Comparison of ENCODE assay signal across 8 mouse cellular contexts in genomic region chr9:55325564-55326514, GRCm38 (mm10). TPM values are rescaled to one million over a fixed set of nuclear protein-coding genes. Genes with fewer than 3 reads are reported as not detected.
DNase-seq lines count a peak whose midpoint lies in the region; ATAC-seq and TF ChIP-seq lines count a peak whose summit lies in the region.

No protein-coding gene starts in this region.

- no peaks in the 10 kb centered on the region for H3K9me3 ChIP-seq in forebrain, embryonic 10.5 days
- no peaks in the 10 kb centered on the region for H3K9me3 ChIP-seq in liver, embryonic 13.5 days (replicated peaks)

- intact Hi-C loops in heart, adult 2 months (cut with DNase I) = loop anchor here (10.0 kb wide), 1 partner anchor 219 kb away; no protein-coding TSS in a partner anchor
- intact Hi-C loops in left cerebral cortex, postnatal 25 days (cut with DNase I) = loop anchor here (2.0 to 10.0 kb wide), 2 partner anchors 67 to 209 kb away; partner anchors contain the start of gene Isl2

- no peaks in the 10 kb centered on the region for H3K79me2 ChIP-seq in heart, adult 2 months (replicated peaks; ENCODE audit: control insufficient read depth, insufficient read depth, low read length)

- H3K9ac ChIP-seq in heart, adult 2 months (ENCODE audit: low read depth, low read length) = peak overlapping the region; percentile 90
- H3K9ac ChIP-seq in liver, embryonic 13.5 days = peak overlapping the region; percentile 65

- peak overlapping the region; percentile 61 for H3K27ac ChIP-seq in heart, adult 2 months
- H3K27ac ChIP-seq in forebrain, embryonic 10.5 days = peak overlapping the region; percentile 88
- H3K27ac ChIP-seq in liver, embryonic 13.5 days = no peak overlapping the region

- H3K36me3 ChIP-seq in heart, adult 2 months (ENCODE audit: control insufficient read depth, insufficient read depth, low read length) = no peaks in the 10 kb centered on the region
- no peaks in the 10 kb centered on the region for H3K36me3 ChIP-seq in forebrain, embryonic 10.5 days (replicated peaks)
- no peaks in the 10 kb centered on the region for H3K36me3 ChIP-seq in liver, embryonic 13.5 days

- no peak for TF ChIP-seq POLR2A in heart, adult 2 months (IDR thresholded peaks at IDR 0.05; ENCODE audit: insufficient read depth, low read depth, low read length)

- TF ChIP-seq CTCF in heart, adult 2 months (IDR thresholded peaks at IDR 0.05) = no peak

- no peak for DNase-seq in heart, adult 2 months
- DNase-seq in heart, adult 9 months (ENCODE audit: low spot score in 2 of 2) = no peak
- peak; percentile 41 for DNase-seq in A20 (ENCODE audit: low read depth, low spot score)
- no peak for DNase-seq in forebrain, embryonic 10.5 days (ENCODE audit: extremely low spot score, low spot score)
- DNase-seq in liver, embryonic 13.5 days = no peak
- DNase-seq in adrenal gland, postnatal 10 days = no peak
- no peak for DNase-seq in right cerebral cortex, postnatal 14 days
- DNase-seq in left cerebral cortex, postnatal 25 days (ENCODE audit: low spot score in 2 of 2) = no peak

- peak overlapping the region; percentile 60 for H3K4me3 ChIP-seq in heart, adult 2 months
- peak overlapping the region; percentile 79 for H3K4me3 ChIP-seq in forebrain, embryonic 10.5 days
- H3K4me3 ChIP-seq in liver, embryonic 13.5 days (replicated peaks) = peak overlapping the region; percentile 64

- H3K4me1 ChIP-seq in heart, adult 2 months (ENCODE audit: control insufficient read depth, insufficient read depth, low read length) = no peaks in the 10 kb centered on the region
- H3K4me1 ChIP-seq in forebrain, embryonic 10.5 days = peaks cover 28% of the 10 kb centered on the region
- H3K4me1 ChIP-seq in liver, embryonic 13.5 days (replicated peaks) = peaks cover 9% of the 10 kb centered on the region

- 18% methylated on average over 18 of the region's 18 CpGs for WGBS in heart, adult 2 months
- WGBS in forebrain, embryonic 10.5 days = 16% methylated on average over 18 of the region's 18 CpGs
- 14% methylated on average over 18 of the region's 18 CpGs for whole genome bisulfite sequencing in liver, embryonic 13.5 days (ENCODE audit: insufficient replicate concordance)

- ATAC-seq in liver, embryonic 13.5 days (ENCODE audit: low read depth) = no peak

- peak overlapping the region; percentile 77 for H3K4me2 ChIP-seq in liver, embryonic 13.5 days

- H3K27me3 ChIP-seq in heart, adult 2 months (ENCODE audit: control insufficient read depth, insufficient read depth, low read length) = peaks cover 2% of the 10 kb centered on the region; the same call in 1 of the 2 replicates
- peaks cover 78% of the 10 kb centered on the region for H3K27me3 ChIP-seq in forebrain, embryonic 10.5 days (ENCODE audit: poor library complexity, severe bottlenecking)
- peaks cover 84% of the 10 kb centered on the region for H3K27me3 ChIP-seq in liver, embryonic 13.5 days

- TF ChIP-seq EP300 in heart, adult 2 months (IDR thresholded peaks at IDR 0.05; ENCODE audit: insufficient read depth, low read depth, low read length) = no peak

RNA-seq across cellular contexts. Expression of gene Nrg4, which starts 0.8 kb away (rescaled TPM):
- total RNA-seq in heart, adult 2 months (2021) = 1 to 10 TPM; 1.5 to 2.3 TPM
- polyA plus RNA-seq in heart, adult 2 months (2012; rRNA removed) = 3.9 and 7.6 TPM in 2 replicates
- 0.73 and 1.1 TPM in 2 replicates for polyA plus RNA-seq in forebrain, embryonic 10.5 days (2016; fragmentation: Nextera tagmentation; extraction: Ambion mirVana)
- polyA plus RNA-seq in liver, embryonic 13.5 days (2015; fragmentation: Nextera tagmentation; extraction: Ambion mirVana) = 0.46 and 0.60 TPM in 2 replicates
- total RNA-seq in adrenal gland, postnatal 10 days (2021) = 10 to 100 TPM; 33.3 to 38.9 TPM
- total RNA-seq in left cerebral cortex, postnatal 25 days (2021) = under 1 TPM; 0.37 to 0.46 TPM

RNA-seq across cellular contexts. Expression of gene Tmem266, which starts 0.9 kb away (rescaled TPM):
- 1 to 10 TPM; 1.5 to 2.0 TPM for total RNA-seq in heart, adult 2 months (2021)
- polyA plus RNA-seq in heart, adult 2 months (2012; rRNA removed) = 2.5 and 3.3 TPM in 2 replicates
- polyA plus RNA-seq in forebrain, embryonic 10.5 days (2016; fragmentation: Nextera tagmentation; extraction: Ambion mirVana) = 0.21 and 0.72 TPM in 2 replicates
- 0.05 TPM in 1 of 2 replicates, not detected in the other for polyA plus RNA-seq in liver, embryonic 13.5 days (2015; fragmentation: Nextera tagmentation; extraction: Ambion mirVana)
- total RNA-seq in adrenal gland, postnatal 10 days (2021) = 1 to 10 TPM; 1.4 to 1.5 TPM
- total RNA-seq in left cerebral cortex, postnatal 25 days (2021) = 10 to 100 TPM in 1 of 2 experiments, 1 to 10 TPM in 1; 8.4 to 10.4 TPM

Comparison
In these comparisons a context has a peak if more than half of its experiments do, and no peak if none do; other contexts are left out.
1. RNA of gene Nrg4, which starts 0.8 kb away (total RNA-seq): 33.3 to 38.9 TPM in adrenal gland, postnatal 10 days; 1.5 to 2.3 TPM in heart, adult 2 months and 0.37 to 0.46 TPM in left cerebral cortex, postnatal 25 days; every median in the first group is over 10 times any median in the second.
2. Peak in every context shown above with its lines, with median percentiles within 50 percentile points of each other: H3K4me3 ChIP-seq.